Mouse (Mus musculus) CH12.LX (cell line): ENCODE data around the gene Prkx. TPM values are rescaled to one million over a fixed set of nuclear protein-coding genes. Genes with fewer than 3 reads are reported as not detected.

Experiments
- DNase-seq: peaks from one replicate; pipeline ENCODE4 v3.0.0-alpha.2; 2013; ENCODE audit errors: extremely low read depth
- H3K27ac ChIP-seq: 2 replicates; pipeline ENCODE4 v1.5.1; 2012; ENCODE audit warnings: low read depth, mild to moderate bottlenecking, control low read depth, moderate library complexity; ENCODE audit not compliant: insufficient read depth
- H3K27me3 ChIP-seq: replicated peaks from 2 replicates; pipeline ENCODE3; 2012; ENCODE audit warnings: inconsistent platforms
- H3K36me3 ChIP-seq, 2 experiments: replicated peaks in 1 of 2; 2 replicates each; pipeline versions ENCODE3 to v1.6.1; 2012; ENCODE audit warnings: inconsistent platforms in 1 of 2, low read length in 1 of 2, mild to moderate bottlenecking in 1 of 2, mixed read lengths in 1 of 2, moderate library complexity in 1 of 2; ENCODE audit not compliant: control insufficient read depth in 1 of 2, insufficient read depth in 1 of 2
- H3K4me1 ChIP-seq, 2 experiments: 2 replicates each; pipeline ENCODE4 v1.6.1; 2012; ENCODE audit warnings: inconsistent platforms in 1 of 2, moderate library complexity in 1 of 2; ENCODE audit not compliant: insufficient read depth in 2 of 2, control insufficient read depth in 1 of 2
- H3K4me2 ChIP-seq: 2 replicates; pipeline ENCODE4 v1.6.1; 2012; ENCODE audit warnings: low read depth, mild to moderate bottlenecking, control low read depth; ENCODE audit not compliant: poor library complexity, insufficient read depth, severe bottlenecking
- H3K4me3 ChIP-seq, 3 experiments: fragments of 150-350 bp in 1 of 3; sonication (generic) in 1 of 3; replicated peaks in 1 of 3; 2 replicates each; pipeline versions ENCODE3 to v1.5.1; 2011 to 2012; ENCODE audit warnings: low read depth in 2 of 3, low read length in 2 of 3, mild to moderate bottlenecking in 2 of 3, moderate library complexity in 2 of 3, control low read depth in 1 of 3, improper control_type of control experiment in 1 of 3, inconsistent platforms in 1 of 3, mixed read lengths in 1 of 3; ENCODE audit not compliant: poor library complexity in 1 of 3
- H3K79me2 ChIP-seq: replicated peaks from 2 replicates; pipeline ENCODE4 v1.6.1; 2012; ENCODE audit warnings: mild to moderate bottlenecking, moderate library complexity; ENCODE audit not compliant: control insufficient read depth, poor library complexity, insufficient read depth, severe bottlenecking; ENCODE audit errors: extremely low read depth
- H3K9ac ChIP-seq: 2 replicates; pipeline ENCODE4 v1.6.1; 2012; ENCODE audit warnings: low read depth, mild to moderate bottlenecking, control low read depth, moderate library complexity; ENCODE audit not compliant: insufficient read depth
- H3K9me3 ChIP-seq: replicated peaks from 2 replicates; pipeline ENCODE3; 2012; ENCODE audit warnings: low read length, inconsistent platforms, mixed read lengths
- CTCF ChIP-seq, 2 experiments: IDR thresholded peaks in 1 of 2; conservative IDR thresholded peaks in 1 of 2; 2 replicates each; pipeline ENCODE4 v1.5.1; 2011 to 2012; ENCODE audit warnings: low read depth in 2 of 2, low read length in 2 of 2, improper control_type of control experiment in 1 of 2, inconsistent platforms in 1 of 2, mild to moderate bottlenecking in 1 of 2, moderate library complexity in 1 of 2
- GABPA ChIP-seq: IDR thresholded peaks from 2 replicates; pipeline ENCODE4 v1.6.1; 2012; ENCODE audit warnings: low read depth, low read length, improper control_type of control experiment, inconsistent platforms; ENCODE audit not compliant: insufficient replicate concordance
- HCFC1 ChIP-seq: IDR thresholded peaks from 2 replicates; pipeline ENCODE4 v1.6.1; 2012; ENCODE audit warnings: low read depth, mild to moderate bottlenecking, inconsistent platforms, low read length, improper control_type of control experiment
- JUN ChIP-seq: IDR thresholded peaks from 2 replicates; pipeline ENCODE4 v1.6.1; 2011; ENCODE audit warnings: low read depth, mild to moderate bottlenecking, low read length, improper control_type of control experiment, moderate library complexity; ENCODE audit not compliant: insufficient read depth
- JUND ChIP-seq: conservative IDR thresholded peaks from 2 replicates; pipeline ENCODE4 v1.6.1; 2011; ENCODE audit warnings: low read depth, low read length, improper control_type of control experiment
- MAX ChIP-seq: IDR thresholded peaks from 2 replicates; pipeline ENCODE4 v1.6.1; 2011; ENCODE audit warnings: low read length, improper control_type of control experiment
- MEF2A ChIP-seq: IDR thresholded peaks from 2 replicates; pipeline ENCODE4 v1.6.1; 2014; ENCODE audit warnings: low read depth, mild to moderate bottlenecking, inconsistent platforms, low read length, improper control_type of control experiment, borderline replicate concordance
- NELFE ChIP-seq: IDR thresholded peaks from 2 replicates; pipeline ENCODE4 v1.6.1; 2011; ENCODE audit warnings: low read depth, low read length, improper control_type of control experiment
- POLR2A ChIP-seq: IDR thresholded peaks from 2 replicates; pipeline ENCODE4 v1.6.1; 2011; ENCODE audit warnings: low read depth, mild to moderate bottlenecking, improper control_type of control experiment, low read length
- POLR2AphosphoS2 ChIP-seq: IDR thresholded peaks from 2 replicates; pipeline ENCODE4 v1.6.1; 2011; ENCODE audit warnings: low read depth, low read length, improper control_type of control experiment
- RAD21 ChIP-seq: IDR thresholded peaks from 2 replicates; pipeline ENCODE4 v1.6.1; 2011; ENCODE audit warnings: low read depth, mild to moderate bottlenecking, low read length, improper control_type of control experiment, moderate library complexity
- SIN3A ChIP-seq: IDR thresholded peaks from 2 replicates; pipeline ENCODE4 v1.6.1; 2012; ENCODE audit warnings: low read length, improper control_type of control experiment, inconsistent platforms
- SMC3 ChIP-seq: IDR thresholded peaks from 2 replicates; pipeline ENCODE4 v1.6.1; 2011; ENCODE audit warnings: low read depth, low read length, improper control_type of control experiment
- USF1 ChIP-seq: IDR thresholded peaks from 2 replicates; pipeline ENCODE4 v1.6.1; 2014; ENCODE audit warnings: low read depth, mild to moderate bottlenecking, inconsistent platforms, low read length, improper control_type of control experiment
- ZKSCAN1 ChIP-seq: IDR thresholded peaks from 2 replicates; pipeline ENCODE4 v1.6.1; 2012; ENCODE audit warnings: low read depth, inconsistent platforms, low read length, improper control_type of control experiment, borderline replicate concordance
- dilution Hi-C: fragments of 300-500 bp; cut with MboI; formaldehyde crosslinking; loops from 2 replicates; pipeline ENCODE4 v1.14.3; 2020; ENCODE audit warnings: low sequenced_read_pairs; ENCODE audit not compliant: extremely low pct_unique_long_range_greater_than_20kb, extremely low pct_ligation_motif_present
- in situ Hi-C: fragments of 300-500 bp; cut with MboI; formaldehyde crosslinking; loops from 3 replicates; pipeline ENCODE4 v1.14.3; 2019; ENCODE audit warnings: low sequenced_read_pairs, low pct_ligation_motif_present, low pct_unique_long_range_greater_than_20kb, mixed read lengths
- polyA plus RNA-seq: library from polyadenylated mRNA; unstranded; fragments of >175 nt; gene quantifications from 2 replicates; pipeline ENCODE4 v1.2.1, GENCODE M21; 2012; ENCODE audit warnings: low read depth; ENCODE audit not compliant: insufficient read length
- total RNA-seq, 2 experiments: library from RNA; depleted of rRNA; stranded (reverse); fragments of 300-350 nt in 1 of 2; fragments of >200 nt in 1 of 2; gene quantifications; 2 replicates each; pipeline ENCODE4 v1.2.3; 2012 to 2014

Gene Prkx
- total and polyA plus RNA-seq, 3 experiments, result 10.4 to 15.2 (median 11.5) TPM

DNA sequence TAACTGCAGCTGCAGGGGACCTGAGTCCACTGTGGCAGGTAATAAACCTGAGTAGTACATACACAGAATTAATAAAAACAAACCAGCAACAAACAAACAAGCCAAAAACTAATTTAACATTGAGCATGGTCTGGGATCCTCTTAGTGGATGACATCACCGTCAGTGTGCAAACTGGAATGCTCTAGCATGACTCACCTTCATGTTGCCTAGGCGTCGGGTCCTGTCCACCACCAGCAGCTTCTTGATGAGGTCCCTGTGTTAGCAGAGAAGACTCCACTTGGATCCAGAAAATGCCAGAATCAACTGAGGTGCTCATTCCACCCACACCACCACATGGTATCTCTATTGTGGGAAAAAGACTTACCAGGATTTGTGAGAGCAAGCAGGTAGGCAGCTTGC is 30.9 kb downstream of the Prkx start:
- no peak for DNase-seq
- Histone ChIP-seq H3K4me3 (no peak overlapping the region), H3K27me3 (no peaks in the 10 kb centered on the region), H3K4me1 (no peaks in the 10 kb centered on the region), H3K4me2 (no peak overlapping the region), H3K9ac (no peak overlapping the region), H3K9me3 (no peaks in the 10 kb centered on the region), H3K27ac (no peak overlapping the region), H3K79me2 (no peaks in the 10 kb centered on the region), H3K36me3 (peaks cover 22 to 41% of the 10 kb centered on the region in 2 experiments)
- in situ Hi-C loops, result no loop called here
- dilution Hi-C loops, result no loop called here
- TF ChIP-seq ZKSCAN1 (no peak), SIN3A (no peak), NELFE (no peak), SMC3 (no peak), MAX (no peak), POLR2AphosphoS2 (no peak), POLR2A (no peak), MEF2A (no peak), HCFC1 (no peak)

DNA sequence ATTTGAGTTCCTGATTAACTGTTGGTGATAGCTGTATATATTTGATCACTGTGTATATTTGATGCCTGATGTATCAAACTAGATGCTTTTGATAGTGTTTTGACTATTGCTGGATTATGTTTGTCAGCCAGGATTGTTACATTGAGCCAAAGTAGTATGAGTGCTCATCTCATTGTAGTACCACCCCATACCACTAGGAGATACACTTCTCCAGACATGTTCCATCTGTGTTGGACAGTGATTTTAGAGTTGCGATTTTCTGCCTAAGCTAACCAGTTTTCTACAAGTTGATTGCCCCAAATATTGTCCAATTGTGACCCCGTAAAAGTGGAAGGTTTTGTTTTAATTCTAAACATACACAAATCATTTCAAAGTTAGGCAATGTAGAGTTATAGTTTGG is 51.8 kb downstream of the Prkx start:
- Histone ChIP-seq H3K27ac (no peak overlapping the region), H3K4me2 (no peak overlapping the region), H3K9ac (no peak overlapping the region), H3K4me1 (no peaks in the 10 kb centered on the region), H3K36me3 (no peaks in the 10 kb centered on the region)
- dilution Hi-C loops (no loop called here), in situ Hi-C loops (loop anchor here (10.0 kb wide), 1 partner anchor 51 kb away; the partner anchor contains the start of gene Prkx)
- peak; percentile 31 for DNase-seq
- TF ChIP-seq CTCF (conservative IDR thresholded peaks at IDR 0.05 in 1 of 2, IDR thresholded peaks at IDR 0.05 in 1 of 2; ENCODE audit: low read depth in 2 of 2, low read length in 2 of 2) (peak; percentile 54 to 70; a peak in 3 of 4 replicates), SMC3 (peak; percentile 70), POLR2AphosphoS2 (no peak), RAD21 (peak; percentile 58)
- TF ChIP-seq, all 38 proteins: peak for 3
- no peaks in the 10 kb centered on the region for H3K79me2 ChIP-seq
- no peaks in the 10 kb centered on the region for H3K9me3 ChIP-seq
- no peak overlapping the region for H3K4me3 ChIP-seq
- H3K27me3 ChIP-seq, result no peaks in the 10 kb centered on the region

DNA sequence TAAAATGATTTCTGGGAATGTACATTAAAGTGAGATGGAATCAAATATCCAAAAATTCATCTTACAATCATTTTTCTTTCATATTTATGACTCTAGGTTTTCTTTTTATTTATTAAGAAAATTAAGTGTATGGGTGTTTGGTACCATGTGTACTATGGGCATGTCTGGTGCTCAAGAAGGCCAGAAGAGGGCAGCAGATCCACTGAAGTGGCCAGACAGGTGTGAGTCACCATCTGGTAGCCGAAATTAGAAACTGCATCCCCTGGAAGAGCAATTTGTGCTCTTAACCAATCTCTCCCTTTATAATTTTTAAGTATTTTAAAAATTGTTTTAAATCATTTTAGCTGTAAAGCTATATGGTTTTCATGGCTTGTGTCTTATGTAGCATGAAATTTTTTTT is 54.7 kb downstream of the Prkx start:
- in situ Hi-C loops, result loop anchor here (10.0 kb wide), 1 partner anchor 53 kb away; the partner anchor contains the start of gene Prkx
- peak; percentile 60 for DNase-seq
- H3K4me2 ChIP-seq, result no peak overlapping the region
- no peak overlapping the region for H3K27ac ChIP-seq
- no peaks in the 10 kb centered on the region for H3K27me3 ChIP-seq
- dilution Hi-C loops, result no loop called here
- no peaks in the 10 kb centered on the region for H3K36me3 ChIP-seq
- H3K9ac ChIP-seq, result no peak overlapping the region
- TF ChIP-seq USF1, result no peak
- no peak for TF ChIP-seq POLR2AphosphoS2
- TF ChIP-seq RAD21, result peak; percentile 60
- peak; percentile 87 for TF ChIP-seq MEF2A
- TF ChIP-seq CTCF (conservative IDR thresholded peaks at IDR 0.05 in 1 of 2, IDR thresholded peaks at IDR 0.05 in 1 of 2; ENCODE audit: low read depth in 2 of 2, low read length in 2 of 2), result peak; percentile 19 to 71; a peak in 3 of 4 replicates
- TF ChIP-seq SMC3, result peak; percentile 62
- peak; percentile 61; the same call in 1 of the 2 replicates for TF ChIP-seq JUND
- no peak for TF ChIP-seq GABPA
- peak; percentile 37; the same call in 1 of the 2 replicates for TF ChIP-seq JUN
- no peaks in the 10 kb centered on the region for H3K9me3 ChIP-seq
- H3K79me2 ChIP-seq, result no peaks in the 10 kb centered on the region
- no peak overlapping the region for H3K4me3 ChIP-seq
- no peaks in the 10 kb centered on the region for H3K4me1 ChIP-seq
